Mouse (Mus musculus): Measurements from ENCODE around the gene Tec. TPM values are rescaled to one million over a fixed set of nuclear protein-coding genes. Genes with fewer than 3 reads are reported as not detected.

Gene Tec
- polyA plus RNA-seq, 1 experiment = 20.6 TPM

DNA sequence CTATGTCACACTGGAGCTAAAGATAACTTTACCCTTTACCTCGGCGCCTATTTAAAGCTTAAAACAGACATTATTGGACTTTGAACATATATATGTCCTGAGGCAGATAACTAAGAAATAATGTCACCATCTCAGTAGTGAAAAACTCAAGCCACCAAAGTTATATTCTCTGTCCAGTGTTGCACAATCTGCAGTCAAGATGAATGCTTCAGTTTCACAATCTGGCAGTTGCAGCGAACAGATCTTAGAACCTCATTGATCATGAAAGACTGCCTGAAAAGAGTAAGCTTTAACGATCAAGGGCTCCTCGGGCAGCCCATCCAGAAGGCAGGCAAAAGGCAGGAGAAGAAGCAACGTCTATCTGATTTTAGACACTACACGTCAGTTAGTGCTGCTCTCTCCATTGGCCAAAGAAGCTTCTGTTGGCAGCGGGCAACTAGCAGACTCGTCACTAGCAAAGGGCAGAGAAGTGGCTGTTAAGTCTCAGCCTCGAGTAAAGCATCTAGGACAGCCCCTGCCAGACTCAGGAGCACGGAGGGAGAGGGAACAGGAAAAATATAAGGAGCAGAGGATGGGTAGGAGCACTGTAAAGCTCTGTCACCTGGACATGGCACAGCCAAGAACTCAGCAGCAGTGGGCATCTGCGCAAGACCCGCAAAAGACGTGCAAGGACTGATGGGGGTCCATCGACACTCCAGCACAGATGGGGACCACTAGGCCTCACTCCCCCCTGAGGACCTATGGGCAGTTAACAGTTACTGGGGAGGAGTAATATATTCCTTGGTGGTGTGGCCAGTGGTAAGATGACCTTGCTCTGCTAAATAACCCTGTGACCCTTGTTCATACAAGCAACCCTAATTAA, 35.1 kb downstream of the Tec start:
- TF ChIP-seq POLR2A (IDR thresholded peaks at IDR 0.05; ENCODE audit: insufficient read depth, low read length) (no peak), CTCF (IDR thresholded peaks at IDR 0.05; ENCODE audit: low read depth, low read length) (no peak), EP300 (IDR thresholded peaks at IDR 0.05; ENCODE audit: insufficient read depth, low read depth, low read length) (no peak)
- Histone ChIP-seq H3K4me3 (ENCODE audit: low read depth, low read length) (no peak overlapping the region), H3K27ac (ENCODE audit: insufficient read depth, low read length) (no peak overlapping the region), H3K4me1 (ENCODE audit: control insufficient read depth, insufficient read depth, low read length) (no peaks in the 10 kb centered on the region), H3K27me3 (ENCODE audit: control insufficient read depth, insufficient read depth, low read length, poor library complexity, severe bottlenecking) (no peaks in the 10 kb centered on the region), H3K9ac (ENCODE audit: low read depth, poor library complexity, severe bottlenecking) (no peak overlapping the region), H3K9me3 (replicated peaks; ENCODE audit: control insufficient read depth, insufficient read depth, low read length, poor library complexity, severe bottlenecking) (peaks cover 7% of the 10 kb centered on the region), H3K36me3 (ENCODE audit: control insufficient read depth, insufficient read depth, low read length, poor library complexity, severe bottlenecking) (no peaks in the 10 kb centered on the region)

DNA sequence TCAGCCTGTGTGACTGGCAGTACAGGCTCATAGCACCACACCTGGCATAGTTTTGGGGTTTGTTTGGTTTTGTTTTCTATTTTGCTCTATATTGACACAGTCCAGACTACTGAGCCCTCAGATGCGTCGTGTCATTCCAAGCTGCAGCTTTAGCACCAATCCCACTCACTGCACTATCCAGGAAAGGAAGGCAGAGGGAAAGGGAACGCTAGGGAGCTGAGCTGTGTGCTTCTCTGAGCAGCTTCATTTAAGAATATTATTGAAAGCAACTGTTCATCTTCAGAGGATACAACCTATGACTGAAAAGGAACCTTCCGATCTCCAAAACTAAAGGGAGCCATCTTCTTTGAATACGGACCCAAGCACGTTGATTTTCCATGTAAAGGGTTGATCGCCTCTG, 36.1 kb downstream of the Tec start:
- Histone ChIP-seq H3K9me3 (replicated peaks; ENCODE audit: control insufficient read depth, insufficient read depth, low read length, poor library complexity, severe bottlenecking) (peaks cover 7% of the 10 kb centered on the region), H3K27me3 (ENCODE audit: control insufficient read depth, insufficient read depth, low read length, poor library complexity, severe bottlenecking) (no peaks in the 10 kb centered on the region), H3K36me3 (ENCODE audit: control insufficient read depth, insufficient read depth, low read length, poor library complexity, severe bottlenecking) (no peaks in the 10 kb centered on the region), H3K4me3 (ENCODE audit: low read depth, low read length) (no peak overlapping the region), H3K27ac (ENCODE audit: insufficient read depth, low read length) (no peak overlapping the region), H3K9ac (ENCODE audit: low read depth, poor library complexity, severe bottlenecking) (no peak overlapping the region), H3K4me1 (ENCODE audit: control insufficient read depth, insufficient read depth, low read length) (no peaks in the 10 kb centered on the region)
- TF ChIP-seq POLR2A (IDR thresholded peaks at IDR 0.05; ENCODE audit: insufficient read depth, low read length) = no peak
- TF ChIP-seq EP300 (IDR thresholded peaks at IDR 0.05; ENCODE audit: insufficient read depth, low read depth, low read length) = no peak
- no peak for TF ChIP-seq CTCF (IDR thresholded peaks at IDR 0.05; ENCODE audit: low read depth, low read length)

DNA sequence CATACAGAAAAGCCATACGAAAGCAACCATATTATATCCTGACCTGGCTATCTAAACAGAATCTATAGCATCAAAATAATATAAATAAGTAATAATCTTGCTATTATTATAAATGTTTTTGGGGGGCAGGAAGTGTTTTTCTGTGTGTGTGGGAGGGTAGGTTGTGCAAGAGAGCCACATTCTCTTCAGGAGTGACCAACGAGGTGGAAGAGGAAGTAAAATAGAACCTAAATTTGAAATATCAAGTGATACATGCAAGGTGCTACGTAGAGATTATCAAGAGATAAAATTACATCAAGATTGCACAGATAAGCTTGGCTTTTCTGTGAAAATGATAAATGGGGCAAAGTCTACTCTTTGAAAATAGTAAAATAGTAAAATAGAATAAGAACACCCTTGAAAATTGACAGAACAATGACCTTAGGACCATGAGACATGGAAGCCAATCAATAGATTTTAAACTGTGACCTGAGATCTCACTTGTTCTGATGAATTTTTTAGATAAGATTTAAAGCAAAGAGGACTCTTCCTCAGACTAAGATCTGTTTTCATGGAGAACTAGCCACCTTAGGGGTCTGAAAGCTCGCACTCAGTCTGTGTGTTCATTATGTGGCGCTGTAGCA, 37.2 kb downstream of the Tec start:
- H3K27ac ChIP-seq (ENCODE audit: insufficient read depth, low read length) = no peak overlapping the region
- H3K27me3 ChIP-seq (ENCODE audit: control insufficient read depth, insufficient read depth, low read length, poor library complexity, severe bottlenecking) = no peaks in the 10 kb centered on the region
- H3K36me3 ChIP-seq (ENCODE audit: control insufficient read depth, insufficient read depth, low read length, poor library complexity, severe bottlenecking) = no peaks in the 10 kb centered on the region
- no peaks in the 10 kb centered on the region for H3K4me1 ChIP-seq (ENCODE audit: control insufficient read depth, insufficient read depth, low read length)
- H3K9ac ChIP-seq (ENCODE audit: low read depth, poor library complexity, severe bottlenecking) = no peak overlapping the region
- no peak for TF ChIP-seq CTCF (IDR thresholded peaks at IDR 0.05; ENCODE audit: low read depth, low read length)
- TF ChIP-seq EP300 (IDR thresholded peaks at IDR 0.05; ENCODE audit: insufficient read depth, low read depth, low read length) = no peak
- TF ChIP-seq POLR2A (IDR thresholded peaks at IDR 0.05; ENCODE audit: insufficient read depth, low read length) = no peak
- peaks cover 7% of the 10 kb centered on the region for H3K9me3 ChIP-seq (replicated peaks; ENCODE audit: control insufficient read depth, insufficient read depth, low read length, poor library complexity, severe bottlenecking)
- no peak overlapping the region for H3K4me3 ChIP-seq (ENCODE audit: low read depth, low read length)

DNA sequence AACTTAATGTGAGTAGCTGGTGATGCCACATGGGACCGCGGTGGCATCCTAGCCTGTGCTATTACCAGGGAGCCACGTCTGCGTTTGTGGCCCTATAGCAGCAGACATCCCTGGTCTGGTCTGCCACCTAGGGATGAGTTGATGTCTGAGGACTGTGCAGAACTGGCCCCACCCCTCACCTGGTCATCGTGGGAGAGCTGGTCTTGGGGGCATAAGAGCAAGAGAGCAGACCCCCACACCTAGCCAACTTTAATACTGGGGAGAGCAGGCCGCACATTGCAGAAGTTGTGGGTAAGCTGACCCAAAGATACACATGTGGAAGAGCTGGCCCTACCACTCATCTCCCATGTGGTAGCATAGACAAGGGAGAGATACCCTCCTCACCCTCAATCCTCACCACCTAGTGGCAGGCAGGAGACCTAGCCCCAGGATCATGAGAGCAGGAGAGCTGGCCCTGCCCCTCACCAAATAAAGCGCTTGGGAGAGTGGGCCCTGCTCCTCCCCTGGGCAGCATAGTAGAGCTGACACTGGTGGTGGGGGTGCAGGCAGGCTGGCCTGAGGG, 38.7 kb downstream of the Tec start:
- Histone ChIP-seq H3K4me3 (ENCODE audit: low read depth, low read length) (no peak overlapping the region), H3K27ac (ENCODE audit: insufficient read depth, low read length) (no peak overlapping the region), H3K4me1 (ENCODE audit: control insufficient read depth, insufficient read depth, low read length) (no peaks in the 10 kb centered on the region), H3K36me3 (ENCODE audit: control insufficient read depth, insufficient read depth, low read length, poor library complexity, severe bottlenecking) (no peaks in the 10 kb centered on the region), H3K9me3 (replicated peaks; ENCODE audit: control insufficient read depth, insufficient read depth, low read length, poor library complexity, severe bottlenecking) (peaks cover 7% of the 10 kb centered on the region), H3K27me3 (ENCODE audit: control insufficient read depth, insufficient read depth, low read length, poor library complexity, severe bottlenecking) (no peaks in the 10 kb centered on the region), H3K9ac (ENCODE audit: low read depth, poor library complexity, severe bottlenecking) (no peak overlapping the region)
- TF ChIP-seq POLR2A (IDR thresholded peaks at IDR 0.05; ENCODE audit: insufficient read depth, low read length) (no peak), CTCF (IDR thresholded peaks at IDR 0.05; ENCODE audit: low read depth, low read length) (no peak), EP300 (IDR thresholded peaks at IDR 0.05; ENCODE audit: insufficient read depth, low read depth, low read length) (no peak)

- Histone ChIP-seq H3K27me3 (ENCODE audit: control insufficient read depth, insufficient read depth, low read length, poor library complexity, severe bottlenecking) (no peaks in the 10 kb centered on the region), H3K4me3 (ENCODE audit: low read depth, low read length) (no peak overlapping the region), H3K4me1 (ENCODE audit: control insufficient read depth, insufficient read depth, low read length) (no peaks in the 10 kb centered on the region), H3K9ac (ENCODE audit: low read depth, poor library complexity, severe bottlenecking) (no peak overlapping the region), H3K36me3 (ENCODE audit: control insufficient read depth, insufficient read depth, low read length, poor library complexity, severe bottlenecking) (no peaks in the 10 kb centered on the region), H3K9me3 (replicated peaks; ENCODE audit: control insufficient read depth, insufficient read depth, low read length, poor library complexity, severe bottlenecking) (peaks cover 7% of the 10 kb centered on the region), H3K27ac (ENCODE audit: insufficient read depth, low read length) (peak overlapping the region; percentile 54; the same call in 1 of the 2 replicates)
- TF ChIP-seq POLR2A (IDR thresholded peaks at IDR 0.05; ENCODE audit: insufficient read depth, low read length) (no peak), CTCF (IDR thresholded peaks at IDR 0.05; ENCODE audit: low read depth, low read length) (no peak), EP300 (IDR thresholded peaks at IDR 0.05; ENCODE audit: insufficient read depth, low read depth, low read length) (no peak)
Measured at GRCm38 (mm10) chr5:72828401-72828800, 39.9 kb downstream of the Tec start.

- Histone ChIP-seq H3K27me3 (ENCODE audit: control insufficient read depth, insufficient read depth, low read length, poor library complexity, severe bottlenecking) (no peaks in the 10 kb centered on the region), H3K4me1 (ENCODE audit: control insufficient read depth, insufficient read depth, low read length) (no peaks in the 10 kb centered on the region), H3K9ac (ENCODE audit: low read depth, poor library complexity, severe bottlenecking) (no peak overlapping the region), H3K36me3 (ENCODE audit: control insufficient read depth, insufficient read depth, low read length, poor library complexity, severe bottlenecking) (no peaks in the 10 kb centered on the region), H3K27ac (ENCODE audit: insufficient read depth, low read length) (no peak overlapping the region), H3K9me3 (replicated peaks; ENCODE audit: control insufficient read depth, insufficient read depth, low read length, poor library complexity, severe bottlenecking) (peaks cover 7% of the 10 kb centered on the region), H3K4me3 (ENCODE audit: low read depth, low read length) (no peak overlapping the region)
- TF ChIP-seq POLR2A (IDR thresholded peaks at IDR 0.05; ENCODE audit: insufficient read depth, low read length) (no peak), EP300 (IDR thresholded peaks at IDR 0.05; ENCODE audit: insufficient read depth, low read depth, low read length) (no peak), CTCF (IDR thresholded peaks at IDR 0.05; ENCODE audit: low read depth, low read length) (no peak)
Measured at GRCm38 (mm10) chr5:72827435-72827834, 40.8 kb downstream of the Tec start.

Data from ES-Bruce4 (cell line).